Mouse (Mus musculus) embryonic facial prominence, embryonic 12.5 days (tissue): Measurements from ENCODE around the gene Wdr41. TPM values are rescaled to one million over a fixed set of nuclear protein-coding genes. Genes with fewer than 3 reads are reported as not detected.

ENCODE experiments used
- ATAC-seq: fragments of 200-750 bp; cut with Nextera tagmentation; 2 replicates; pipeline ENCODE4 v1.8.0; 2017; ENCODE audit not compliant: insufficient number of reproducible peaks, insufficient read depth, low FRiP score, low TSS enrichment
- H3K27ac ChIP-seq: fragments of 300-500 bp; sonication (generic); 2 replicates; pipeline ENCODE4 v1.5.1; 2016; ENCODE audit warnings: mild to moderate bottlenecking
- H3K27me3 ChIP-seq: fragments of 300-500 bp; sonication (generic); 2 replicates; pipeline ENCODE4 v1.6.1; 2016; ENCODE audit warnings: mild to moderate bottlenecking, moderate library complexity
- H3K36me3 ChIP-seq: fragments of 300-500 bp; sonication (generic); 2 replicates; pipeline ENCODE4 v1.6.1; 2016; ENCODE audit warnings: mild to moderate bottlenecking
- H3K4me1 ChIP-seq: fragments of 300-500 bp; sonication (generic); 2 replicates; pipeline ENCODE4 v1.6.1; 2016
- H3K4me2 ChIP-seq: fragments of 300-500 bp; sonication (generic); replicated peaks from 2 replicates; pipeline ENCODE4 v1.6.1; 2016; ENCODE audit warnings: mild to moderate bottlenecking, moderate library complexity
- H3K4me3 ChIP-seq: fragments of 300-500 bp; sonication (generic); 2 replicates; pipeline ENCODE4 v1.5.1; 2016; ENCODE audit warnings: mild to moderate bottlenecking
- H3K9ac ChIP-seq: fragments of 300-500 bp; sonication (generic); 2 replicates; pipeline ENCODE4 v1.6.1; 2016; ENCODE audit warnings: mild to moderate bottlenecking, moderate library complexity
- H3K9me3 ChIP-seq: fragments of 300-500 bp; sonication (generic); 2 replicates; pipeline ENCODE4 v1.6.1; 2016; ENCODE audit warnings: mild to moderate bottlenecking, moderate library complexity
- WGBS: fragments of 180-500 bp; shearing (Covaris S2); methylation state at CpG from one replicate; pipeline ENCODE4 v1.1.7; 2016; 5-methylcytosine and 5-hydroxymethylcytosine counted together
- polyA plus RNA-seq: library from polyadenylated mRNA; unstranded; fragments of >200 nt; fragmentation: Nextera tagmentation; extraction: Ambion mirVana; gene quantifications from 2 replicates; pipeline ENCODE4 v1.2.1, GENCODE M21; 2016

The Wdr41 gene
- polyA plus RNA-seq, 1 experiment from 2014 or later, result 28.6 TPM

DNA sequence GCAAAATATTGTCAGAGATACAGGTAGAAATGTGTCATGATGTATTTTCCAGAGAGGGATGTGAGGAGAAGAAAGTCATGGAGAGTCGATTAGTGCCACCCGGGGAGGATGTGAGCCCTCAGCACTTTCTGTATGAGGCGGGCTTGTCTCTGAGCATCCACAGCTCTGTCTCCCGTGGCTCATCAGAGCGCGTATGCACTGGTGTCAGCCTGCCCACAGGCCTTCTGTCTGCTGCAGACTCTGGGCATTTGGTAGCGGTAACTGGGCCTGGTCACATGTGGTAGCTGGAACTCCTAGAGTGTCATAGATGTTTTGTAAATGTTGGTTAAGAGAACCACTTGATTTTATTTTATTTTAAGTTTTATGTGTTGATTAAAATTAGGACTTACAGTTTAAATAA, 33.1 kb downstream of the Wdr41 start:
- Histone ChIP-seq H3K27ac (no peak overlapping the region), H3K4me2 (no peak overlapping the region), H3K27me3 (no peaks in the 10 kb centered on the region), H3K4me3 (no peak overlapping the region), H3K9ac (no peak overlapping the region), H3K4me1 (no peaks in the 10 kb centered on the region), H3K36me3 (0 out of 2 replicates have a peak, but pooled peaks cover 7% of the 10 kb centered on the region), H3K9me3 (no peaks in the 10 kb centered on the region)
- no peak for ATAC-seq
- WGBS, result 86% methylated on average over 7 of the region's 7 CpGs

DNA sequence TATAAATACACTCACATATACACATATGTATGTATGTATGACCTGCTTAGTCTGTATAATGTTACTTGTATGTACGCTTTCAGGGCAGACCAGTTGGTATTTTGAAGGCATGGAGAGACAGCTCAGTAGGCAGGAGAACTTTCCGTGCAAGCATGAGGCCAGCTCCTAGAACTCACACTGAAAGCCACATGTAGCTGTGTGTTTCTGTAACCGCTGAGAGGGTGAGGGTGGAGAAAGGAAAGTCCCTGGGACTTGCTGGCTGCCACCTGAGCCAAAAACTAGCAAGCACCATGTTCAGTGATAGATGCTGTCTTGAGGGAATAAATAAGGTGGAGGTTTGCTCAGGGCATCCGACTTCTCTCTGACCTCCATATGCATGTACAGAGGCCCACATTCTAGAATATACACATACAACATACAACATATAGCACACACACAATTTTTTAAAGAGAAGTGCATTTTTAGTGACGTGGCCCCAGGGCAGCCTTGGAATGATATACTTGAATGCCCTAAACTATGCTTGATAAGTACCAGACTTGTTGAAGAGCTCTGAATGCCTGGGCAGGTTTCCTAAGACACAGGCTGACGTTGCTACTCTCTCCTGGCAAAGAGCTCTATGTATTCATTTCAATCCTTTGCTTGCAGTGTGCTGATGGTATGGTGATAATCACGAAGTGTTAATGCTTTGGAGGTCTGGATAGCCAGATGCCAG, 35.6 kb downstream of the Wdr41 start:
- no peak overlapping the region for H3K27ac ChIP-seq
- no peak for ATAC-seq
- no peaks in the 10 kb centered on the region for H3K4me1 ChIP-seq
- H3K4me3 ChIP-seq, result no peak overlapping the region
- 0 out of 2 replicates have a peak, but pooled peaks cover 7% of the 10 kb centered on the region for H3K36me3 ChIP-seq
- no peak overlapping the region for H3K4me2 ChIP-seq
- H3K9me3 ChIP-seq, result no peaks in the 10 kb centered on the region
- 84% methylated on average over 7 of the region's 7 CpGs for WGBS
- H3K9ac ChIP-seq, result no peak overlapping the region
- H3K27me3 ChIP-seq, result no peaks in the 10 kb centered on the region

DNA sequence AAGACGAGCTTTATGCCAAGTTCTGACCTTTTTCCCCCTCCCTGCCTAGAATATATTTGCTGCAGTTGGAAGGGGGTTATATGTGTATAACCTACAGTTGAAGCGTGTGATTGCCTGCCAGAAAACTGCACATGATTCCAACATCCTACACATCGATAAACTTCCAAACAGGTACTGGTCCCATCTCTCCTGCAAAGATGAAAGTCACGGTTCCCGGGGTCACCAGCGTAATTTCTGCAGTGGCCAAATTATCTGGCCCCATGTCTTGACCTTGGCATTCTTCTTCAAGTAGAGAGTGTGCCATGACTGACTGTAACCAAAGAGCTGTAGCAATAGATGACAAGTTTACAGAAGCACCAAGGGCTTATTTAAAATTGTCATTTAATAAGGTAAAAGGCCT, 41.1 kb downstream of the Wdr41 start:
- no peak for ATAC-seq
- H3K36me3 ChIP-seq, result no peaks in the 10 kb centered on the region
- no peak overlapping the region for H3K9ac ChIP-seq
- no peaks in the 10 kb centered on the region for H3K4me1 ChIP-seq
- H3K4me3 ChIP-seq, result no peak overlapping the region
- no peaks in the 10 kb centered on the region for H3K27me3 ChIP-seq
- H3K4me2 ChIP-seq, result no peak overlapping the region
- WGBS, result 87% methylated on average over 6 of the region's 6 CpGs
- H3K9me3 ChIP-seq, result no peaks in the 10 kb centered on the region
- H3K27ac ChIP-seq, result no peak overlapping the region

DNA sequence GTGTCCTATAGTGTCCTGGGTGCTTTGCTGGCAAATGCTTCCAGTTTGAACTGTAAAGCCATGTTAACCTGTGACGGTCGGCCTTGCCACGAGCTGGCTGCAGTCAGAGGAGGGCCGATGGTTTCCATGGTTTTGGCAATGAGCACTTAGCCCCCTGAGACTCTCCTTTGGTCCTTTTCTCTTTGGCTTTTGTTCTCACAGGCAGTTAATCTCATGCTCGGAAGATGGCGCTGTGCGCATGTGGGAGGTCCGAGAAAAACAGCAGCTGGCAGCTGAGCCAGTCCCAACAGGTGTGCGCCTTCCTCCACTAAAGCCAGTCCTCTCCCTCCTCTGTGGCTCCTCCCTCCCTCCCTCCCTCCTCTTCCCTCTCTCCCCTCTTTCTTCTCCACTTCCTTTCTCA, 41.8 kb downstream of the Wdr41 start:
- H3K36me3 ChIP-seq, result no peaks in the 10 kb centered on the region
- ATAC-seq, result no peak
- H3K27ac ChIP-seq, result no peak overlapping the region
- 7% methylated on average over 9 of the region's 9 CpGs for WGBS
- H3K9me3 ChIP-seq, result no peaks in the 10 kb centered on the region
- H3K4me3 ChIP-seq, result no peak overlapping the region
- H3K27me3 ChIP-seq, result no peaks in the 10 kb centered on the region
- H3K4me1 ChIP-seq, result no peaks in the 10 kb centered on the region
- no peak overlapping the region for H3K4me2 ChIP-seq
- H3K9ac ChIP-seq, result no peak overlapping the region

DNA sequence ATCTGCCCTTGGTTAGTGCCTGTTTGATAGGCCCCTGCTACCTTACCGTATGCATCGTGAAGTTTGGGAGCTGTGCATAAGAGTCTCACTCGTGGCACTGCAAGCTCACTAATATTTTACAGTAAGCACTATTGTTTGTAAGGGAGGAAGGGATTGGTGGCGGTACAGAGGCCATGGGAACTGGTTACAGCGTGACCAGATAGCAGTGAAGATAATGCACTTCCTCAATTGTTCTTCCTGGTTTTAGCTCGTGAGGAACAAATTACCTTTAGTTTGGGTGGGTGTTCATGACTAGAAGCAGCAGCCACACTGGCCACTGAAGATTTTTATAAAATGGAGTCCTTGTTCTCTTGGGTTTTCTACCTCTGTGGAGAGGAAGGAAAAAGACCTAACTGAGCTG, 43.2 kb downstream of the Wdr41 start:
- no peak overlapping the region for H3K9ac ChIP-seq

DNA sequence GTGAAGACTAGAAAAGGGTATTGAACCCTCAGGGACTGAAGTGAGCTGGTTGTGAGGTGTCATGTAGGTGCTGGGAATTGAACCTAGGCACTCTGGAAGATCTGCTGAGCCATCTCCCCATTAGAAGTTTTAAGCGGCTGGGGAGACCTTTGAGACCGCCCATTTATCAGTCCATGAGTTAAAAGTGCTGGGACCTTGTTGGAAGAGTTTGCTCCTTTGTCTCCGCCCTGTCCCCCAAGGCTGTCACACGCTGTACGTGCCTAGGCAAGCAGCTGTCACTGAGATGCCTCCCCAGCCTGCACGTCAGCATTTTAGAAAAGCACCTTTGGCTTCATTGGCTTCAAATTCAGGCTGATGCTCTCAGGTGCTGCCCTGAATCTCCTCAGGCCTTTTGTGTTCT, 44.1 kb downstream of the Wdr41 start:
- no peaks in the 10 kb centered on the region for H3K27me3 ChIP-seq
- H3K9me3 ChIP-seq, result no peaks in the 10 kb centered on the region
- H3K4me2 ChIP-seq, result no peak overlapping the region
- no peaks in the 10 kb centered on the region for H3K4me1 ChIP-seq
- H3K9ac ChIP-seq, result no peak overlapping the region
- WGBS, result 75% methylated on average over 6 of the region's 6 CpGs
- H3K4me3 ChIP-seq, result no peak overlapping the region
- no peak overlapping the region for H3K27ac ChIP-seq
- no peak for ATAC-seq
- no peaks in the 10 kb centered on the region for H3K36me3 ChIP-seq

More for the DNA sequence above, 43.2 kb downstream of the Wdr41 start:
- 71% methylated on average over 6 of the region's 6 CpGs for WGBS
- Histone ChIP-seq H3K9me3 (no peaks in the 10 kb centered on the region), H3K36me3 (no peaks in the 10 kb centered on the region), H3K27ac (no peak overlapping the region), H3K4me3 (no peak overlapping the region), H3K4me2 (no peak overlapping the region), H3K27me3 (no peaks in the 10 kb centered on the region), H3K4me1 (no peaks in the 10 kb centered on the region)
- no peak for ATAC-seq

DNA sequence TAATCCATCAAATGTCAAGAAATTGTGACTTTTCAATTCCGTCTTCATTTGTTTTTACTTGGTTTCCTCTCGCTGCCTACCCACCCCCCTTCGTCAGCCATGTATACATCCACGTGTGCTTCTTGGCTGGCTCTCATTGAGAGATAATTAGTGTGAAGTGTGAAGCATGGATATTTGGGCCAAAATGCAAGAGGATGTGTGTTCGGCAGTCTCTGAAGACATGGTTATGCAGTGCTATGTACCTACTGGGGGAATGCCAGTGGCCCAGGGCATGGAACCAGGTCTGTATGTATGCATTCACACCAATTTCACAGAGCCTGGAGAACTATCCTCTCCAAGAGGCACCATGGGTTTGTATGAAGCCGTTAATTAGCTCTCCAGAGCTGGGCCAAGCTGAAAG, 54.7 kb downstream of the Wdr41 start:
- Histone ChIP-seq H3K9me3 (no peaks in the 10 kb centered on the region), H3K4me1 (peaks cover 4% of the 10 kb centered on the region), H3K4me2 (no peak overlapping the region), H3K9ac (no peak overlapping the region), H3K4me3 (no peak overlapping the region), H3K27ac (no peak overlapping the region), H3K27me3 (no peaks in the 10 kb centered on the region), H3K36me3 (0 out of 2 replicates have a peak, but pooled peaks cover 3% of the 10 kb centered on the region)
- WGBS, result 85% methylated on average over 6 of the region's 6 CpGs
- ATAC-seq, result no peak

DNA sequence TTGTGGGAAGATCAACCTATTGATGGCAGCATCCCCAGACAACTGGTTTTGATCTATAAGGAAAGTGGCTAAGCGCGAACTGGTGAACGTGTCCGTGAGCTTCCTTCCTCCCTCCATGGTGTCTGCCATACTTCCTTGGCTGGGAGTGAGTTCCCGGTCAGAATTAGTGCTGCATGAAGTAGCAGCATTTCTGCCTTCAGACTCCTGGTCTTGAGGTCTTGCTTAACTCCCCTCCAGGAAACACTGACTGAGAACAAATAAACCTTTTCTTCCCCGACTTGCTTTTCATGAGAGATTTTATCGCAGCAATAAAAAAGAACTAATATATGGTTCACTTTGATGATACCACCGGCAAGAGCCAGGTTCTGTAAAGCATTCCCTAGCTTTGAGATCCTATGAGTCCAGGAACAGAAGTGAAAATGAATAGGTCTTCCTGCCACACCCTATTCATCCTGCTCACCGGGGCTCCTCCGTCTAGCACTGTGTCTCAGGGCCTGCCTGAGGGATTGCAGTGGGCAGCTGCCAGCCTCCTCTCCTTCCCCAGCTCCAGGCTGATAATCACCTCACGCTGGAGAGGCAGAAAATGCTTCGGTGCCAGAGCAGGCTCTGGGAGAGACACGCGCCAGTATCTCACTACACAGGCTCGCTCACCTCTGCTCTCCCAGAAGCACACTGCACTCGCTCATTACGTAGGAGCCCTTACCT, 56.1 kb downstream of the Wdr41 start:
- H3K4me3 ChIP-seq, result no peak overlapping the region
- no peaks in the 10 kb centered on the region for H3K27me3 ChIP-seq
- WGBS, result 75% methylated on average over 17 of the region's 17 CpGs
- 0 out of 2 replicates have a peak, but pooled peaks cover 3% of the 10 kb centered on the region for H3K36me3 ChIP-seq
- H3K9me3 ChIP-seq, result no peaks in the 10 kb centered on the region
- H3K27ac ChIP-seq, result no peak overlapping the region
- no peak for ATAC-seq
- peaks cover 4% of the 10 kb centered on the region for H3K4me1 ChIP-seq
- no peak overlapping the region for H3K9ac ChIP-seq
- H3K4me2 ChIP-seq, result no peak overlapping the region

DNA sequence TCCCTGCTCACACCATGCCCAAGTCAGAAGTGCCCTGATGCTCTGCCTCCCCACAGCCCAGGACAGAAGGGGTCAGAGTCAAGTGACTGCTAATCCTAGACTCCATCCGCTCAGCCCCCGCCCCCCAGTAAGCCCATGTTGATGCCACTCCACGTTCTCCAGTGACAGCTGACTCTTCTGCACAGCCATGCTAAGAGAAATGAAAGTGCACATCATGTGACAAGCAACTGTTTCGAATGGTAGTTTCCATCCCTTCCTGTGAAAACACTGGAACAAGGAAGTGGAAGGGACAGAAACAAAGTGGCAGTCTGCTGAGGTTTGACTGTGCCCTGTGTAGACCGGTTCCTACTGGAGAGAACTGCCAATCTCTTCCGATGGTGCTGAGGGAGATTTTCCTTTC, 56.8 kb downstream of the Wdr41 start:
- H3K4me2 ChIP-seq, result no peak overlapping the region
- no peak overlapping the region for H3K9ac ChIP-seq
- no peak overlapping the region for H3K27ac ChIP-seq
- H3K27me3 ChIP-seq, result no peaks in the 10 kb centered on the region
- whole genome bisulfite sequencing, result 79% methylated on average over 6 of the region's 6 CpGs
- ATAC-seq, result no peak
- H3K36me3 ChIP-seq, result 0 out of 2 replicates have a peak, but pooled peaks cover 3% of the 10 kb centered on the region
- H3K4me3 ChIP-seq, result no peak overlapping the region
- H3K4me1 ChIP-seq, result peaks cover 4% of the 10 kb centered on the region
- H3K9me3 ChIP-seq, result no peaks in the 10 kb centered on the region

DNA sequence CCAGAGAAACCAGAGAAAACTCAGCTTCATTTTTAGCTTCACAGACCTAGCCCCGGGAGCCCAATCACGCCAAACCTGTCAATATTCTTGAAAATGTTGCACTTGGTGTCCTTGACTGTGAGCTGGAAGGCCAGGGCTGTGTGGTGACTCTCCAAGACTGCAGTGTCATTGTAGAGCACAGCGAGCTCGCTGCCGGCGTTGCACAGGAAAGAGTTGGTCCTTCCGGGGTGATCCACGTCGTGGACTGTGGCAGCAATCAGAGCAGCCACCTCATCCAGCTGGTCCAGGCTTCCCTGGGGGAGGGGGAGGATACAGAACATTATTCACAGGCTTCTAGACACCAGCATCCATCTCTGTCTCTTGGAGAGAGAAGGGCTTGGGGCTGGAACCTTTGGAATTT, 58.0 kb downstream of the Wdr41 start:
- peaks cover 4% of the 10 kb centered on the region for H3K4me1 ChIP-seq
- H3K4me2 ChIP-seq, result no peak overlapping the region
- H3K9ac ChIP-seq, result no peak overlapping the region
- H3K27me3 ChIP-seq, result no peaks in the 10 kb centered on the region
- WGBS, result 80% methylated on average over 9 of the region's 9 CpGs
- no peaks in the 10 kb centered on the region for H3K36me3 ChIP-seq
- ATAC-seq, result no peak
- no peak overlapping the region for H3K27ac ChIP-seq
- H3K4me3 ChIP-seq, result no peak overlapping the region
- H3K9me3 ChIP-seq, result no peaks in the 10 kb centered on the region

DNA sequence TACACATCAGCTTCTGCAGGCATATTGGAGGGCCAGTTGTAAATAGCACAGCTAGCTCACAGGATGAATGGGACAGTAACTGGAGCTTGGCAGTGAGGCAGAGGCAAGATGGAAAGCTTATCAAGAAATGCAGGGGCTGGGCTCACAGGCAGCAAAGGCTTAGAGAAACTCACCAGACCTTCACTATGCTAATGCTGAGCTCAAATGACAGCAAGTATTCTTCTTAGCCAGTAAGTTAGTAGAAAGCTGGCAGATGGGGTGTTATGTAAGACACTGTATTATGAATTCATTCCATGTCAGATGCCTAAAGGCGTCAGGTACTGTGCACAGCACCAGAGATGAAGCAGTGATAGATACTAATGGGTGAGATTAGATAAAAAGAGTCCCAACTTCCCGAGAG, 58.6 kb downstream of the Wdr41 start:
- Histone ChIP-seq H3K4me3 (no peak overlapping the region), H3K4me2 (no peak overlapping the region), H3K27ac (no peak overlapping the region), H3K36me3 (no peaks in the 10 kb centered on the region), H3K27me3 (no peaks in the 10 kb centered on the region), H3K4me1 (peaks cover 4% of the 10 kb centered on the region), H3K9ac (no peak overlapping the region), H3K9me3 (no peaks in the 10 kb centered on the region)
- ATAC-seq, result no peak
- WGBS, result 79% methylated on average over 2 of the region's 2 CpGs

DNA sequence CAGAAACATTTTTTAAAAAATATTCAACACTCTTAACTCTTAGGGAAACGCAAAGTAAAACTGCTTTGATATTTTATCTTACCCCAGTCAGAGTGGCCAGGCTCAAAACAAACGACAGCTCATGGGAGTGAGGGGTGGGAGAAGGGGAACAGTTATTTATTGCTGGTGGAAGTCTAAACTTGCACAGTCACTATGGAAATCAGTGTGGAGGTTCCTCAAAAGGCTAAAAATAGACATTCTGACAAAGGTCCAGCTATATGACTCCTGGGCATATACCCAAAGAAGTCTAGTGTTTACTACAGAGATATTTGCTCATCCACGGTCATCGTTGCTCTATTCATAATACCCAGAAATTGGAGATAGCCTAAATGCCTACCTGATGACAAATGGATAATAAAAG, 62.1 kb downstream of the Wdr41 start:
- H3K36me3 ChIP-seq, result no peaks in the 10 kb centered on the region
- ATAC-seq, result no peak
- H3K4me2 ChIP-seq, result no peak overlapping the region
- H3K4me1 ChIP-seq, result no peaks in the 10 kb centered on the region
- no peak overlapping the region for H3K4me3 ChIP-seq
- H3K9ac ChIP-seq, result no peak overlapping the region
- H3K9me3 ChIP-seq, result no peaks in the 10 kb centered on the region
- no peaks in the 10 kb centered on the region for H3K27me3 ChIP-seq
- no peak overlapping the region for H3K27ac ChIP-seq
- WGBS, result 78% methylated on average over 4 of the region's 4 CpGs
